Mouse (Mus musculus): ENCODE data around the gene Med23. TPM values are rescaled to one million over a fixed set of nuclear protein-coding genes. Genes with fewer than 3 reads are reported as not detected.

Gene Med23
- polyA plus RNA-seq, 1 experiment, result 14.6 TPM

- TF ChIP-seq POLR2A (IDR thresholded peaks at IDR 0.05; ENCODE audit: low read depth, low read length), result no peak
- no peak for TF ChIP-seq CTCF (IDR thresholded peaks at IDR 0.05; ENCODE audit: extremely low read depth, insufficient read length, insufficient replicate concordance, low read depth, low read length)
- H3K4me3 ChIP-seq (ENCODE audit: low read depth, low read length), result no peak overlapping the region
- H3K27me3 ChIP-seq (ENCODE audit: control insufficient read depth, insufficient read depth, low read length), result no peaks in the 10 kb centered on the region
- peaks cover 2% of the 10 kb centered on the region; the same call in 1 of the 2 replicates for H3K4me1 ChIP-seq (ENCODE audit: control insufficient read depth, insufficient read depth, insufficient read length, low read length)
- no peak overlapping the region for H3K27ac ChIP-seq (ENCODE audit: insufficient read depth, low read depth, low read length)
- 51% methylated on average over 7 of the region's 7 CpGs for WGBS
- no peaks in the 10 kb centered on the region; the same call in 1 of the 2 replicates for H3K36me3 ChIP-seq (ENCODE audit: control insufficient read depth, insufficient read depth, low read length)
Observed at GRCm38 (mm10) chr10:24825456-24826081, 44.2 kb upstream of the Med23 start.

GRCm38 (mm10) chr10:24826130-24826529 is 43.7 kb upstream of the Med23 start:
- no peak overlapping the region for H3K4me3 ChIP-seq (ENCODE audit: low read depth, low read length)
- H3K27me3 ChIP-seq (ENCODE audit: control insufficient read depth, insufficient read depth, low read length), result no peaks in the 10 kb centered on the region
- 48% methylated on average over 6 of the region's 6 CpGs for WGBS
- H3K4me1 ChIP-seq (ENCODE audit: control insufficient read depth, insufficient read depth, insufficient read length, low read length), result peaks cover 2% of the 10 kb centered on the region; the same call in 1 of the 2 replicates
- no peaks in the 10 kb centered on the region; the same call in 1 of the 2 replicates for H3K36me3 ChIP-seq (ENCODE audit: control insufficient read depth, insufficient read depth, low read length)
- H3K27ac ChIP-seq (ENCODE audit: insufficient read depth, low read depth, low read length), result no peak overlapping the region
- TF ChIP-seq POLR2A (IDR thresholded peaks at IDR 0.05; ENCODE audit: low read depth, low read length) (no peak), CTCF (IDR thresholded peaks at IDR 0.05; ENCODE audit: extremely low read depth, insufficient read length, insufficient replicate concordance, low read depth, low read length) (no peak)

DNA sequence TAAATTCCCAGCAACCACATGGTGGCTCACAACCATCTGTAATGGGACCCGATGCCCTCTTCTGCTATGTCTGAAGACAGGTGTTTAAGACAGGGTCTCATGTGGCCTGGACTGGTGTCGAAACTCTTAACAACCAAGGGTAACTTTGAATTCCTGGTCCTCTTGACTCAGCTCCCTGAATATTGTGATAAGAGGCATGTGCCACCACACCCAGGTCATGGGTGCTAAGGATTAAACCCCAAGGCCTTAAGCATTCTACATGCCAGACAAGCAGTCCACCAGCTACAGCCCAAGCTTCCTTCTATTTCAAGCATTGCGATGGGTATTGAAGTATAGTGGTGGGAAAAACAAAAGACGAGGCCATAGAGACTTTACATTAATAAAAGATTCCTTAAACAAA is 41.6 kb upstream of the Med23 start:
- Histone ChIP-seq H3K27ac (ENCODE audit: insufficient read depth, low read depth, low read length) (no peak overlapping the region), H3K4me1 (ENCODE audit: control insufficient read depth, insufficient read depth, insufficient read length, low read length) (peaks cover 3% of the 10 kb centered on the region; the same call in 1 of the 2 replicates), H3K4me3 (ENCODE audit: low read depth, low read length) (no peak overlapping the region), H3K27me3 (ENCODE audit: control insufficient read depth, insufficient read depth, low read length) (no peaks in the 10 kb centered on the region), H3K36me3 (ENCODE audit: control insufficient read depth, insufficient read depth, low read length) (peaks cover 1% of the 10 kb centered on the region; the same call in 1 of the 2 replicates)
- 87% methylated on average over 4 of the region's 4 CpGs for WGBS
- TF ChIP-seq CTCF (IDR thresholded peaks at IDR 0.05; ENCODE audit: extremely low read depth, insufficient read length, insufficient replicate concordance, low read depth, low read length) (no peak), POLR2A (IDR thresholded peaks at IDR 0.05; ENCODE audit: low read depth, low read length) (no peak)

DNA sequence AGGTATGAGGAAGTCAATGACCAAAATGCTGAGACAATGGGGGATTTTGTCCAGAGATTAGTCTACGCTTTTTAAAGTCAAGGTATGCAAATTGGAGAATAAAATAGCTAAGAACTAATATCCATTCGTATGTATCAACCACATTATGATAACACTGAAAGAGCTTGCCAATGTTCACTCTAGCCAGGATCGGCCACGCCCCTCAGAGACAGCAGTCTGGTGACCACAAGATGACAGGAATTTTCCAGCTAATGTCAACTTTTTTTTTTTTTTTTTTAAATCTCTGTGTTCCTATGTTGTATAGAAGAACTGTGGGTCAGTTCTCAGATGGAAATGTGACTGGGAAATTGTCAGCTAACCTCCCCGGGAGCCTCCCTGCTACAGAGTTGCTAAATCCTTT is 39.3 kb upstream of the Med23 start:
- Histone ChIP-seq H3K27me3 (ENCODE audit: control insufficient read depth, insufficient read depth, low read length) (no peaks in the 10 kb centered on the region), H3K36me3 (ENCODE audit: control insufficient read depth, insufficient read depth, low read length) (peaks cover 2% of the 10 kb centered on the region; the same call in 1 of the 2 replicates), H3K4me1 (ENCODE audit: control insufficient read depth, insufficient read depth, insufficient read length, low read length) (peaks cover 2% of the 10 kb centered on the region; the same call in 1 of the 2 replicates), H3K27ac (ENCODE audit: insufficient read depth, low read depth, low read length) (no peak overlapping the region), H3K4me3 (ENCODE audit: low read depth, low read length) (no peak overlapping the region)
- TF ChIP-seq CTCF (IDR thresholded peaks at IDR 0.05; ENCODE audit: extremely low read depth, insufficient read length, insufficient replicate concordance, low read depth, low read length) (no peak), POLR2A (IDR thresholded peaks at IDR 0.05; ENCODE audit: low read depth, low read length) (no peak)
- WGBS, result 58% methylated on average over 5 of the region's 5 CpGs

- TF ChIP-seq CTCF (IDR thresholded peaks at IDR 0.05; ENCODE audit: extremely low read depth, insufficient read length, insufficient replicate concordance, low read depth, low read length) (no peak), POLR2A (IDR thresholded peaks at IDR 0.05; ENCODE audit: low read depth, low read length) (no peak)
- peaks cover 2% of the 10 kb centered on the region; the same call in 1 of the 2 replicates for H3K4me1 ChIP-seq (ENCODE audit: control insufficient read depth, insufficient read depth, insufficient read length, low read length)
- 48% methylated on average over 15 of the region's 15 CpGs for WGBS
- no peaks in the 10 kb centered on the region for H3K27me3 ChIP-seq (ENCODE audit: control insufficient read depth, insufficient read depth, low read length)
- H3K27ac ChIP-seq (ENCODE audit: insufficient read depth, low read depth, low read length), result no peak overlapping the region
- H3K36me3 ChIP-seq (ENCODE audit: control insufficient read depth, insufficient read depth, low read length), result peaks cover 2% of the 10 kb centered on the region; the same call in 1 of the 2 replicates
- H3K4me3 ChIP-seq (ENCODE audit: low read depth, low read length), result no peak overlapping the region
Observed at GRCm38 (mm10) chr10:24831377-24832095, 38.2 kb upstream of the Med23 start.

GRCm38 (mm10) chr10:24832306-24832705 is 37.5 kb upstream of the Med23 start:
- peaks cover 2% of the 10 kb centered on the region; the same call in 1 of the 2 replicates for H3K36me3 ChIP-seq (ENCODE audit: control insufficient read depth, insufficient read depth, low read length)
- H3K27ac ChIP-seq (ENCODE audit: insufficient read depth, low read depth, low read length), result no peak overlapping the region
- H3K4me3 ChIP-seq (ENCODE audit: low read depth, low read length), result peak overlapping the region; percentile 11; the same call in 1 of the 2 replicates
- no peak for TF ChIP-seq CTCF (IDR thresholded peaks at IDR 0.05; ENCODE audit: extremely low read depth, insufficient read length, insufficient replicate concordance, low read depth, low read length)
- no peak for TF ChIP-seq POLR2A (IDR thresholded peaks at IDR 0.05; ENCODE audit: low read depth, low read length)
- no peaks in the 10 kb centered on the region for H3K27me3 ChIP-seq (ENCODE audit: control insufficient read depth, insufficient read depth, low read length)
- WGBS, result 89% methylated on average over 9 of the region's 9 CpGs
- H3K4me1 ChIP-seq (ENCODE audit: control insufficient read depth, insufficient read depth, insufficient read length, low read length), result peaks cover 2% of the 10 kb centered on the region; the same call in 1 of the 2 replicates

All from small intestine, adult 2 months (tissue).